Mouse (Mus musculus) effector memory CD4-positive, alpha-beta T cell, adult 5 months (primary cell): ENCODE data around the gene Ccdc86. TPM values are rescaled to one million over a fixed set of nuclear protein-coding genes. Genes with fewer than 3 reads are reported as not detected.

Experiments
- polyA plus RNA-seq: library from polyadenylated mRNA; unstranded; fragments of 100-300 nt; shearing (Covaris generic); gene quantifications from one replicate; pipeline ENCODE4 v1.2.1, GENCODE M21; 2017

Gene Ccdc86
- 14.4 TPM for polyA plus RNA-seq

GRCm38 (mm10) chr19:10949112-10949511 is at the start of gene Ccdc86:
Gene Ccdc86 (minus strand): TSS chr19:10949266.

GRCm38 (mm10) chr19:10993150-10993549 is 44.1 kb upstream of the Ccdc86 start, which contains the start of gene Ms4a15:
Gene Ms4a15 (minus strand): TSS chr19:10993250.

GRCm38 (mm10) chr19:10974238-10974865 is 25.3 kb upstream of the Ccdc86 start, which contains the start of gene Ms4a10:
Gene Ms4a10 (minus strand): TSS chr19:10974670.

GRCm38 (mm10) chr19:10937110-10937563 is 11.9 kb downstream of the Ccdc86 start, which contains the start of gene Ptgdr2:
Gene Ptgdr2 (plus strand): TSS chr19:10937160.

GRCm38 (mm10) chr19:10920532-10920931 is 28.5 kb downstream of the Ccdc86 start, which contains the start of gene Zp1:
Gene Zp1 (minus strand): TSS chr19:10920632.

GRCm38 (mm10) chr19:10895016-10895528 is 54.0 kb downstream of the Ccdc86 start, which contains the start of gene Prpf19:
Gene Prpf19 (plus strand): TSS chr19:10895231.

Other genes with a start within 250 kb of the Ccdc86 start
- gene Cd5, start 210.3 kb downstream of the Ccdc86 start, polyA plus RNA-seq = 505 TPM
- gene Cd6, start 119.2 kb downstream of the Ccdc86 start, polyA plus RNA-seq = 601 TPM
- 8.9 TPM for gene Slc15a3, start 109.5 kb downstream of the Ccdc86 start, polyA plus RNA-seq
- not detected for gene Tmem132a, start 79.3 kb downstream of the Ccdc86 start, polyA plus RNA-seq
- 40.9 TPM for gene Tmem109, start 67.3 kb downstream of the Ccdc86 start, polyA plus RNA-seq
- gene Prpf19, start 54.0 kb downstream of the Ccdc86 start, polyA plus RNA-seq = 62.6 TPM
- gene Zp1, start 28.6 kb downstream of the Ccdc86 start, polyA plus RNA-seq = not detected
- gene Ptgdr2, start 12.1 kb downstream of the Ccdc86 start, polyA plus RNA-seq = not detected
- not detected for gene Ms4a10, start 25.4 kb upstream of the Ccdc86 start, polyA plus RNA-seq
- gene Ms4a15, start 44.0 kb upstream of the Ccdc86 start, polyA plus RNA-seq = not detected
- not detected for gene Ms4a18, start 68.8 kb upstream of the Ccdc86 start, polyA plus RNA-seq
- 0.56 TPM for gene Ms4a8a, start 131.8 kb upstream of the Ccdc86 start, polyA plus RNA-seq
- not detected for gene 1700017D01Rik, start 181.6 kb upstream of the Ccdc86 start, polyA plus RNA-seq
- gene 1700025F22Rik, start 216.1 kb upstream of the Ccdc86 start, polyA plus RNA-seq = not detected
- not detected for gene Ms4a13, start 247.5 kb upstream of the Ccdc86 start, polyA plus RNA-seq